Mouse (Mus musculus): ENCODE data around the gene Hyal5. TPM values are rescaled to one million over a fixed set of nuclear protein-coding genes. Genes with fewer than 3 reads are reported as not detected.

The Hyal5 gene
- polyA plus RNA-seq (2014; fragmentation: Nextera tagmentation; extraction: Ambion mirVana): not detected in 2 replicates

- Histone ChIP-seq H3K9ac (ENCODE audit: low read depth, low read length) (no peak within 1 kb of the TSS), H3K4me2 (no peak within 1 kb of the TSS), H3K9me3 (ENCODE audit: control insufficient read depth, low read length) (no peaks in the 10 kb centered on the region), H3K27me3 (replicated peaks; ENCODE audit: control insufficient read depth, insufficient read depth, low read length) (no peaks in the 10 kb centered on the region), H3K27ac (ENCODE audit: low read depth, low read length) (no peak within 1 kb of the TSS), H3K4me1 (replicated peaks; ENCODE audit: control insufficient read depth, insufficient read depth, low read length) (no peaks in the 10 kb centered on the region), H3K4me3 (ENCODE audit: low read depth, low read length) (no peak within 1 kb of the TSS), H3K36me3 (ENCODE audit: control insufficient read depth, insufficient read depth, low read length) (no peaks in the 10 kb centered on the region)
- ATAC-seq (replicated peaks; ENCODE audit: low FRiP score) (no peak), DNase-seq (ENCODE audit: low spot score) (no peak)
Observed at GRCm38 (mm10) chr6:24857697-24858096, at the start of gene Hyal5. Gene Hyal5 (plus strand): TSS chr6:24857997.

- H3K9ac ChIP-seq (ENCODE audit: low read depth, low read length): no peak overlapping the region
- H3K4me3 ChIP-seq (ENCODE audit: low read depth, low read length): no peak overlapping the region
- no peak overlapping the region for H3K27ac ChIP-seq (ENCODE audit: low read depth, low read length)
- H3K4me1 ChIP-seq (replicated peaks; ENCODE audit: control insufficient read depth, insufficient read depth, low read length): no peaks in the 10 kb centered on the region
- H3K9me3 ChIP-seq (ENCODE audit: control insufficient read depth, low read length): no peaks in the 10 kb centered on the region
- H3K27me3 ChIP-seq (replicated peaks; ENCODE audit: control insufficient read depth, insufficient read depth, low read length): no peaks in the 10 kb centered on the region
- H3K4me2 ChIP-seq: no peak overlapping the region
- WGBS: 45% methylated on average over 2 of the region's 2 CpGs
- ATAC-seq (replicated peaks; ENCODE audit: low FRiP score) (no peak), DNase-seq (ENCODE audit: low spot score) (no peak)
- H3K36me3 ChIP-seq (ENCODE audit: control insufficient read depth, insufficient read depth, low read length): no peaks in the 10 kb centered on the region
Observed at GRCm38 (mm10) chr6:24822070-24822469, 35.7 kb upstream of the Hyal5 start.

- no peaks in the 10 kb centered on the region for H3K9me3 ChIP-seq (ENCODE audit: control insufficient read depth, low read length)
- no peak overlapping the region for H3K4me3 ChIP-seq (ENCODE audit: low read depth, low read length)
- no peaks in the 10 kb centered on the region for H3K27me3 ChIP-seq (replicated peaks; ENCODE audit: control insufficient read depth, insufficient read depth, low read length)
- no peak overlapping the region for H3K27ac ChIP-seq (ENCODE audit: low read depth, low read length)
- ATAC-seq (replicated peaks; ENCODE audit: low FRiP score) (no peak), DNase-seq (ENCODE audit: low spot score) (no peak)
- H3K36me3 ChIP-seq (ENCODE audit: control insufficient read depth, insufficient read depth, low read length): no peaks in the 10 kb centered on the region
- H3K9ac ChIP-seq (ENCODE audit: low read depth, low read length): no peak overlapping the region
- WGBS: 46% methylated on average over 2 of the region's 2 CpGs
- H3K4me1 ChIP-seq (replicated peaks; ENCODE audit: control insufficient read depth, insufficient read depth, low read length): no peaks in the 10 kb centered on the region
- no peak overlapping the region for H3K4me2 ChIP-seq
Observed at GRCm38 (mm10) chr6:24860320-24860719, 2.5 kb downstream of the Hyal5 start.

GRCm38 (mm10) chr6:24863649-24864048 is 5.9 kb downstream of the Hyal5 start:
- Histone ChIP-seq H3K9ac (ENCODE audit: low read depth, low read length) (no peak overlapping the region), H3K27me3 (replicated peaks; ENCODE audit: control insufficient read depth, insufficient read depth, low read length) (no peaks in the 10 kb centered on the region), H3K4me3 (ENCODE audit: low read depth, low read length) (no peak overlapping the region), H3K9me3 (ENCODE audit: control insufficient read depth, low read length) (no peaks in the 10 kb centered on the region), H3K4me2 (no peak overlapping the region), H3K4me1 (replicated peaks; ENCODE audit: control insufficient read depth, insufficient read depth, low read length) (no peaks in the 10 kb centered on the region), H3K36me3 (ENCODE audit: control insufficient read depth, insufficient read depth, low read length) (no peaks in the 10 kb centered on the region), H3K27ac (ENCODE audit: low read depth, low read length) (no peak overlapping the region)
- ATAC-seq (replicated peaks; ENCODE audit: low FRiP score): no peak
- no peak for DNase-seq (ENCODE audit: low spot score)
- 93% methylated on average over 4 of the region's 4 CpGs for WGBS

- no peak for DNase-seq (ENCODE audit: low spot score)
- Histone ChIP-seq H3K4me2 (peak overlapping the region; percentile 33), H3K9ac (ENCODE audit: low read depth, low read length) (no peak overlapping the region), H3K36me3 (ENCODE audit: control insufficient read depth, insufficient read depth, low read length) (no peaks in the 10 kb centered on the region), H3K9me3 (ENCODE audit: control insufficient read depth, low read length) (no peaks in the 10 kb centered on the region), H3K4me3 (ENCODE audit: low read depth, low read length) (0 out of 2 replicates have a peak overlapping the region, but pooled peaks have one; percentile 17), H3K4me1 (replicated peaks; ENCODE audit: control insufficient read depth, insufficient read depth, low read length) (no peaks in the 10 kb centered on the region), H3K27me3 (replicated peaks; ENCODE audit: control insufficient read depth, insufficient read depth, low read length) (no peaks in the 10 kb centered on the region), H3K27ac (ENCODE audit: low read depth, low read length) (no peak overlapping the region)
- WGBS: 66% methylated on average over 11 of the region's 11 CpGs
- ATAC-seq (replicated peaks; ENCODE audit: low FRiP score): peak; percentile 66
Observed at GRCm38 (mm10) chr6:24894146-24894873, 36.5 kb downstream of the Hyal5 start.

- no peak for DNase-seq (ENCODE audit: low spot score)
- Histone ChIP-seq H3K4me2 (peak overlapping the region; percentile 33), H3K36me3 (ENCODE audit: control insufficient read depth, insufficient read depth, low read length) (no peaks in the 10 kb centered on the region), H3K27me3 (replicated peaks; ENCODE audit: control insufficient read depth, insufficient read depth, low read length) (no peaks in the 10 kb centered on the region), H3K4me1 (replicated peaks; ENCODE audit: control insufficient read depth, insufficient read depth, low read length) (no peaks in the 10 kb centered on the region), H3K9me3 (ENCODE audit: control insufficient read depth, low read length) (no peaks in the 10 kb centered on the region), H3K27ac (ENCODE audit: low read depth, low read length) (no peak overlapping the region), H3K4me3 (ENCODE audit: low read depth, low read length) (0 out of 2 replicates have a peak overlapping the region, but pooled peaks have one; percentile 17), H3K9ac (ENCODE audit: low read depth, low read length) (no peak overlapping the region)
- ATAC-seq (replicated peaks; ENCODE audit: low FRiP score): no peak
- WGBS: 45% methylated on average over 2 of the region's 2 CpGs
Observed at GRCm38 (mm10) chr6:24894874-24895183, 37.0 kb downstream of the Hyal5 start.

GRCm38 (mm10) chr6:24905101-24905500 is 47.3 kb downstream of the Hyal5 start:
- no peak overlapping the region for H3K27ac ChIP-seq (ENCODE audit: low read depth, low read length)
- no peaks in the 10 kb centered on the region for H3K4me1 ChIP-seq (replicated peaks; ENCODE audit: control insufficient read depth, insufficient read depth, low read length)
- no peak for DNase-seq (ENCODE audit: low spot score)
- no peaks in the 10 kb centered on the region for H3K9me3 ChIP-seq (ENCODE audit: control insufficient read depth, low read length)
- H3K4me3 ChIP-seq (ENCODE audit: low read depth, low read length): no peak overlapping the region
- H3K36me3 ChIP-seq (ENCODE audit: control insufficient read depth, insufficient read depth, low read length): no peaks in the 10 kb centered on the region
- no peak for ATAC-seq (replicated peaks; ENCODE audit: low FRiP score)
- H3K9ac ChIP-seq (ENCODE audit: low read depth, low read length): no peak overlapping the region
- 70% methylated on average over 3 of the region's 3 CpGs for WGBS
- H3K27me3 ChIP-seq (replicated peaks; ENCODE audit: control insufficient read depth, insufficient read depth, low read length): no peaks in the 10 kb centered on the region
- H3K4me2 ChIP-seq: no peak overlapping the region

GRCm38 (mm10) chr6:24907824-24908223 is 50.0 kb downstream of the Hyal5 start:
- H3K4me2 ChIP-seq: no peak overlapping the region
- no peak for ATAC-seq (replicated peaks; ENCODE audit: low FRiP score)
- H3K9ac ChIP-seq (ENCODE audit: low read depth, low read length): no peak overlapping the region
- no peak for DNase-seq (ENCODE audit: low spot score)
- no peaks in the 10 kb centered on the region for H3K27me3 ChIP-seq (replicated peaks; ENCODE audit: control insufficient read depth, insufficient read depth, low read length)
- H3K4me3 ChIP-seq (ENCODE audit: low read depth, low read length): no peak overlapping the region
- no peaks in the 10 kb centered on the region for H3K36me3 ChIP-seq (ENCODE audit: control insufficient read depth, insufficient read depth, low read length)
- H3K9me3 ChIP-seq (ENCODE audit: control insufficient read depth, low read length): no peaks in the 10 kb centered on the region
- WGBS: 83% methylated on average over 2 of the region's 2 CpGs
- no peak overlapping the region for H3K27ac ChIP-seq (ENCODE audit: low read depth, low read length)
- no peaks in the 10 kb centered on the region for H3K4me1 ChIP-seq (replicated peaks; ENCODE audit: control insufficient read depth, insufficient read depth, low read length)

GRCm38 (mm10) chr6:24910016-24910727 is 52.4 kb downstream of the Hyal5 start:
- DNase-seq (ENCODE audit: low spot score): no peak
- H3K4me2 ChIP-seq: no peak overlapping the region
- ATAC-seq (replicated peaks; ENCODE audit: low FRiP score): no peak
- WGBS: 63% methylated on average over 2 of the region's 2 CpGs
- H3K27me3 ChIP-seq (replicated peaks; ENCODE audit: control insufficient read depth, insufficient read depth, low read length): no peaks in the 10 kb centered on the region
- no peak overlapping the region for H3K4me3 ChIP-seq (ENCODE audit: low read depth, low read length)
- H3K4me1 ChIP-seq (replicated peaks; ENCODE audit: control insufficient read depth, insufficient read depth, low read length): no peaks in the 10 kb centered on the region
- H3K9ac ChIP-seq (ENCODE audit: low read depth, low read length): no peak overlapping the region
- no peaks in the 10 kb centered on the region for H3K36me3 ChIP-seq (ENCODE audit: control insufficient read depth, insufficient read depth, low read length)
- H3K9me3 ChIP-seq (ENCODE audit: control insufficient read depth, low read length): no peaks in the 10 kb centered on the region
- no peak overlapping the region for H3K27ac ChIP-seq (ENCODE audit: low read depth, low read length)
